Mouse (Mus musculus): Measurements from ENCODE around the gene Hoxc11. TPM values are rescaled to one million over a fixed set of nuclear protein-coding genes. Genes with fewer than 3 reads are reported as not detected.

Gene Hoxc11
- polyA plus RNA-seq, 1 experiment from 2014 or later = not detected

GRCm38 (mm10) chr15:103005308-103005707 is 51.1 kb downstream of the Hoxc11 start:
- H3K4me3 ChIP-seq (ENCODE audit: low read depth, low read length) = no peak overlapping the region
- no peaks in the 10 kb centered on the region for H3K4me1 ChIP-seq (ENCODE audit: control insufficient read depth, insufficient read depth, low read length)
- DNase-seq (ENCODE audit: low spot score, missing footprints) (peak; percentile 95), ATAC-seq (ENCODE audit: low FRiP score) (no peak)
- H3K9me3 ChIP-seq (ENCODE audit: control insufficient read depth, low read length) = no peaks in the 10 kb centered on the region
- peaks cover 100% of the 10 kb centered on the region for H3K27me3 ChIP-seq (ENCODE audit: control insufficient read depth, insufficient read depth, low read length)
- no peak overlapping the region for H3K4me2 ChIP-seq
- H3K9ac ChIP-seq (ENCODE audit: low read length) = no peak overlapping the region
- no peak overlapping the region for H3K27ac ChIP-seq (ENCODE audit: low read depth, low read length)
- 0% methylated on average over 17 of the region's 17 CpGs for WGBS
- H3K36me3 ChIP-seq (ENCODE audit: control insufficient read depth, insufficient read depth, low read length) = no peaks in the 10 kb centered on the region

GRCm38 (mm10) chr15:103005797-103006196 is 51.6 kb downstream of the Hoxc11 start:
- Histone ChIP-seq H3K27me3 (ENCODE audit: control insufficient read depth, insufficient read depth, low read length) (peaks cover 100% of the 10 kb centered on the region), H3K4me3 (ENCODE audit: low read depth, low read length) (no peak overlapping the region), H3K36me3 (ENCODE audit: control insufficient read depth, insufficient read depth, low read length) (no peaks in the 10 kb centered on the region), H3K27ac (ENCODE audit: low read depth, low read length) (no peak overlapping the region), H3K9me3 (ENCODE audit: control insufficient read depth, low read length) (no peaks in the 10 kb centered on the region), H3K4me2 (no peak overlapping the region), H3K4me1 (ENCODE audit: control insufficient read depth, insufficient read depth, low read length) (no peaks in the 10 kb centered on the region), H3K9ac (ENCODE audit: low read length) (no peak overlapping the region)
- ATAC-seq (ENCODE audit: low FRiP score) (no peak), DNase-seq (ENCODE audit: low spot score, missing footprints) (no peak)
- 2% methylated on average over 5 of the region's 5 CpGs for WGBS

GRCm38 (mm10) chr15:103006326-103006725 is 52.1 kb downstream of the Hoxc11 start:
- WGBS = 19% methylated on average over 1 of the region's 1 CpGs
- H3K27ac ChIP-seq (ENCODE audit: low read depth, low read length) = no peak overlapping the region
- DNase-seq (ENCODE audit: low spot score, missing footprints) = no peak
- no peaks in the 10 kb centered on the region for H3K9me3 ChIP-seq (ENCODE audit: control insufficient read depth, low read length)
- no peak overlapping the region for H3K4me2 ChIP-seq
- no peak overlapping the region for H3K9ac ChIP-seq (ENCODE audit: low read length)
- no peak for ATAC-seq (ENCODE audit: low FRiP score)
- H3K27me3 ChIP-seq (ENCODE audit: control insufficient read depth, insufficient read depth, low read length) = peaks cover 100% of the 10 kb centered on the region
- H3K4me3 ChIP-seq (ENCODE audit: low read depth, low read length) = no peak overlapping the region
- H3K36me3 ChIP-seq (ENCODE audit: control insufficient read depth, insufficient read depth, low read length) = no peaks in the 10 kb centered on the region
- no peaks in the 10 kb centered on the region for H3K4me1 ChIP-seq (ENCODE audit: control insufficient read depth, insufficient read depth, low read length)

Small RNA genes lying within 50 kb of the gene (microRNA-seq; reads per million reads assigned to microRNA genes)
- gene Mir196a-2 = not detected

Other genes with a start within 250 kb of the Hoxc11 start
- 27.5 and 28.3 TPM in 2 replicates for gene Calcoco1, start 232.2 kb upstream of the Hoxc11 start, polyA plus RNA-seq (2014; fragmentation: Nextera tagmentation; extraction: Ambion mirVana)
- gene Hoxc13, start 33.3 kb upstream of the Hoxc11 start, polyA plus RNA-seq (2014; fragmentation: Nextera tagmentation; extraction: Ambion mirVana) = 0.11 and 0.15 TPM in 2 replicates
- not detected in 2 replicates for gene Hoxc12, start 17.7 kb upstream of the Hoxc11 start, polyA plus RNA-seq (2014; fragmentation: Nextera tagmentation; extraction: Ambion mirVana)
- gene Hoxc10, start 12.4 kb downstream of the Hoxc11 start, polyA plus RNA-seq (2014; fragmentation: Nextera tagmentation; extraction: Ambion mirVana) = not detected in 2 replicates
- gene Hoxc5, start 13.0 kb downstream of the Hoxc11 start, polyA plus RNA-seq (2014; fragmentation: Nextera tagmentation; extraction: Ambion mirVana) = not detected in 2 replicates
- not detected in 2 replicates for gene Hoxc9, start 22.0 kb downstream of the Hoxc11 start, polyA plus RNA-seq (2014; fragmentation: Nextera tagmentation; extraction: Ambion mirVana)
- not detected in 2 replicates for gene Hoxc8, start 36.2 kb downstream of the Hoxc11 start, polyA plus RNA-seq (2014; fragmentation: Nextera tagmentation; extraction: Ambion mirVana)
- gene Hoxc6, start 43.8 kb downstream of the Hoxc11 start, polyA plus RNA-seq (2014; fragmentation: Nextera tagmentation; extraction: Ambion mirVana) = not detected in 2 replicates
- gene Hoxc4, start 64.5 kb downstream of the Hoxc11 start, polyA plus RNA-seq (2014; fragmentation: Nextera tagmentation; extraction: Ambion mirVana) = not detected in 2 replicates
- 26.5 and 27.2 TPM in 2 replicates for gene Smug1, start 212.7 kb downstream of the Hoxc11 start, polyA plus RNA-seq (2014; fragmentation: Nextera tagmentation; extraction: Ambion mirVana)